In the genomic region with DNA sequence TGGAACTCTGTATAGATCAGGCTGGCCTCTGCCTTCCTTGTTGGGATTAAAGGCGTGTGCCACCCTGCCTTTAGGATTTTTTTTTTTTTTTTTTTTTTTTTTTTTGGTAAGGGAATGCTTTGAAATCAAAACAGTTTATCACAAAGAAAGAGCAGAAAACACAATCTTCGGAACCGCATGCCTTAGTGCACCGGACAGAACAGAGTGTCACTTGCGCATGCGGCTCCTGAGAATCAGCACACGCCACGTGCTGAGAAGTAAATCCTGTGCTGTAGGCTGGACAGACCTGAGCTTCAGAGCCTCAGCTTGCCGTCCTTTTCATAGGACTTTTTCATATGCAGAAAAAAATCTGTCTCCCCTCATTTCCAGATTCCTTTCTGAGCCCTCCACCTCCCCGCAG, we compare ENCODE assay signal across 9 mouse cellular contexts. TPM values are rescaled to one million over a fixed set of nuclear protein-coding genes. Genes with fewer than 3 reads are reported as not detected.
DNase-seq lines count a peak whose midpoint lies in the region; ATAC-seq and TF ChIP-seq lines count a peak whose summit lies in the region.
"Had no signal": no experiment of that assay in that cellular context is flagged by ENCODE, and none has a peak within 500 bp of the region (broad histone marks: within the 10 kb centered on the region; RNA-seq: fewer than 3 reads in every experiment).

No protein-coding gene starts in this region.

- no peak for DNase-seq in heart, postnatal 36 days
- no peak for DNase-seq in hindbrain, embryonic 10.5 days (ENCODE audit: low spot score)
- no peak for DNase-seq in midbrain, embryonic 10.5 days (ENCODE audit: low spot score)
- no peak for DNase-seq in frontal cortex, postnatal 10 days (ENCODE audit: low spot score in 2 of 2)
- DNase-seq in left cerebral cortex, adult 2 months (ENCODE audit: extremely low spot score in 1 of 2, low spot score in 2 of 2) = no peak
- DNase-seq in right cerebral cortex, postnatal 36 days (ENCODE audit: low spot score in 2 of 2) = no peak

- no peak for ATAC-seq in heart, embryonic 11.5 days (replicated peaks; ENCODE audit: insufficient number of reproducible peaks, low FRiP score, low TSS enrichment)

- intact Hi-C loops in heart, postnatal 36 days (cut with DNase I) = no loop called here
- intact Hi-C loops in left cerebral cortex, adult 2 months (cut with DNase I) = no loop called here

- peaks cover 26% of the 10 kb centered on the region for H3K4me1 ChIP-seq in heart, embryonic 11.5 days (ENCODE audit: control insufficient read depth, insufficient read depth, low read length)
- H3K4me1 ChIP-seq in ES-Bruce4 (ENCODE audit: control insufficient read depth, insufficient read depth, low read length) = peaks cover 8% of the 10 kb centered on the region
- peaks cover 41% of the 10 kb centered on the region for H3K4me1 ChIP-seq in hindbrain, embryonic 10.5 days (replicated peaks)
- H3K4me1 ChIP-seq in midbrain, embryonic 10.5 days = peaks cover 41% of the 10 kb centered on the region

- H3K27ac ChIP-seq in heart, embryonic 11.5 days (ENCODE audit: low read depth, low read length) = no peak overlapping the region
- H3K27ac ChIP-seq in ES-Bruce4 (ENCODE audit: insufficient read depth, low read length) = no peak overlapping the region
- H3K27ac ChIP-seq in hindbrain, embryonic 10.5 days = peak overlapping the region; percentile 69; the same call in 1 of the 2 replicates
- H3K27ac ChIP-seq in midbrain, embryonic 10.5 days (replicated peaks) = peak overlapping the region; percentile 79
- H3K27ac ChIP-seq in left cerebral cortex, adult 2 months = no peak overlapping the region
- H3K27ac ChIP-seq: liver, embryonic 15.5 days had no signal

- H3K36me3 ChIP-seq in heart, embryonic 11.5 days (ENCODE audit: control insufficient read depth, insufficient read depth, low read length) = no peaks in the 10 kb centered on the region
- H3K36me3 ChIP-seq in ES-Bruce4 (ENCODE audit: control insufficient read depth, insufficient read depth, low read length, poor library complexity, severe bottlenecking) = no peaks in the 10 kb centered on the region
- H3K36me3 ChIP-seq in hindbrain, embryonic 10.5 days = no peaks in the 10 kb centered on the region
- no peaks in the 10 kb centered on the region for H3K36me3 ChIP-seq in midbrain, embryonic 10.5 days
- H3K36me3 ChIP-seq: liver, embryonic 15.5 days had no signal

- TF ChIP-seq CTCF in ES-Bruce4 (IDR thresholded peaks at IDR 0.05; ENCODE audit: low read depth, low read length) = no peak
- TF ChIP-seq CTCF in left cerebral cortex, adult 2 months (IDR thresholded peaks at IDR 0.05) = no peak

- TF ChIP-seq POLR2A in ES-Bruce4 (IDR thresholded peaks at IDR 0.05; ENCODE audit: insufficient read depth, low read length) = no peak

- TF ChIP-seq EP300 in ES-Bruce4 (IDR thresholded peaks at IDR 0.05; ENCODE audit: insufficient read depth, low read depth, low read length) = no peak

- no peak overlapping the region for H3K9ac ChIP-seq in heart, embryonic 11.5 days (ENCODE audit: low read depth, low read length)
- peak overlapping the region; percentile 25 for H3K9ac ChIP-seq in ES-Bruce4 (ENCODE audit: low read depth, poor library complexity, severe bottlenecking)
- H3K9ac ChIP-seq: liver, embryonic 15.5 days had no signal

- WGBS in heart, embryonic 11.5 days (ENCODE audit: insufficient replicate concordance) = 72% methylated on average over 10 of the region's 10 CpGs
- 68% methylated on average over 10 of the region's 10 CpGs for WGBS in hindbrain, embryonic 10.5 days
- WGBS in midbrain, embryonic 10.5 days = 60% methylated on average over 10 of the region's 10 CpGs

- no peaks in the 10 kb centered on the region for H3K27me3 ChIP-seq in heart, embryonic 11.5 days (ENCODE audit: control insufficient read depth, insufficient read depth, low read length)
- H3K27me3 ChIP-seq in ES-Bruce4 (ENCODE audit: control insufficient read depth, insufficient read depth, low read length, poor library complexity, severe bottlenecking) = no peaks in the 10 kb centered on the region
- H3K27me3 ChIP-seq in hindbrain, embryonic 10.5 days (ENCODE audit: insufficient read depth, poor library complexity, severe bottlenecking) = no peaks in the 10 kb centered on the region
- no peaks in the 10 kb centered on the region; the same call in 1 of the 2 replicates for H3K27me3 ChIP-seq in midbrain, embryonic 10.5 days (ENCODE audit: low read depth, poor library complexity, severe bottlenecking)

- H3K4me3 ChIP-seq in heart, embryonic 11.5 days (ENCODE audit: low read depth, low read length) = no peak overlapping the region
- H3K4me3 ChIP-seq in ES-Bruce4 (ENCODE audit: low read depth, low read length) = no peak overlapping the region
- H3K4me3 ChIP-seq in hindbrain, embryonic 10.5 days = peak overlapping the region; percentile 38
- peak overlapping the region; percentile 39 for H3K4me3 ChIP-seq in midbrain, embryonic 10.5 days
- H3K4me3 ChIP-seq in left cerebral cortex, adult 2 months = no peak overlapping the region
- H3K4me3 ChIP-seq: liver, embryonic 15.5 days had no signal

- no peaks in the 10 kb centered on the region for H3K9me3 ChIP-seq in heart, embryonic 11.5 days (replicated peaks; ENCODE audit: control insufficient read depth, low read length)
- H3K9me3 ChIP-seq in ES-Bruce4 (replicated peaks; ENCODE audit: control insufficient read depth, insufficient read depth, low read length, poor library complexity, severe bottlenecking) = no peaks in the 10 kb centered on the region
- H3K9me3 ChIP-seq in hindbrain, embryonic 10.5 days = no peaks in the 10 kb centered on the region
- no peaks in the 10 kb centered on the region for H3K9me3 ChIP-seq in midbrain, embryonic 10.5 days (replicated peaks)
- H3K9me3 ChIP-seq: liver, embryonic 15.5 days had no signal

- peak overlapping the region; percentile 40; the same call in 1 of the 2 replicates for H3K4me2 ChIP-seq in heart, embryonic 11.5 days

RNA-seq across cellular contexts. Expression of a gene that starts 54.0 kb away (rescaled TPM):
- polyA plus RNA-seq in heart, embryonic 11.5 days (2014; fragmentation: Nextera tagmentation; extraction: Ambion mirVana) = 336 and 340 TPM in 2 replicates
- 100 to 1,000 TPM; 162 to 167 TPM for total RNA-seq in heart, postnatal 36 days (2021)
- polyA plus RNA-seq in ES-Bruce4 (2011; ENCODE audit: insufficient read depth, insufficient read length, low read depth, missing spikeins) = 308 and 323 TPM in 2 replicates
- 497 and 528 TPM in 2 replicates for polyA plus RNA-seq in hindbrain, embryonic 10.5 days (2016; fragmentation: Nextera tagmentation; extraction: Ambion mirVana)
- polyA plus RNA-seq in midbrain, embryonic 10.5 days (2016; fragmentation: Nextera tagmentation; extraction: Ambion mirVana) = 496 and 514 TPM in 2 replicates
- total RNA-seq in left cerebral cortex, adult 2 months (2021) = 100 to 1,000 TPM; 120 to 136 TPM

RNA-seq across cellular contexts. Expression of a gene that starts 54.4 kb away (rescaled TPM):
- polyA plus RNA-seq in heart, embryonic 11.5 days (2014; fragmentation: Nextera tagmentation; extraction: Ambion mirVana) = 42.6 and 52.2 TPM in 2 replicates
- total RNA-seq in heart, postnatal 36 days (2021) = 10 to 100 TPM; 32.8 to 65.3 TPM
- polyA plus RNA-seq in ES-Bruce4 (2011; ENCODE audit: insufficient read depth, insufficient read length, low read depth, missing spikeins) = 40.9 and 45.3 TPM in 2 replicates
- polyA plus RNA-seq in hindbrain, embryonic 10.5 days (2016; fragmentation: Nextera tagmentation; extraction: Ambion mirVana) = 33.8 and 37.1 TPM in 2 replicates
- polyA plus RNA-seq in midbrain, embryonic 10.5 days (2016; fragmentation: Nextera tagmentation; extraction: Ambion mirVana) = 39.0 and 43.8 TPM in 2 replicates
- 10 to 100 TPM; 33.3 to 53.1 TPM for total RNA-seq in left cerebral cortex, adult 2 months (2021)

Comparison
In these comparisons a context has a peak if more than half of its experiments do, and no peak if none do; other contexts are left out.
1. H3K27ac ChIP-seq: peak in hindbrain, embryonic 10.5 days (single experiment) and midbrain, embryonic 10.5 days (single experiment); none in heart, embryonic 11.5 days (single experiment), ES-Bruce4 (single experiment) and left cerebral cortex, adult 2 months (single experiment).
2. H3K4me3 ChIP-seq: peak in hindbrain, embryonic 10.5 days (single experiment) and midbrain, embryonic 10.5 days (single experiment); none in heart, embryonic 11.5 days (single experiment), ES-Bruce4 (single experiment) and left cerebral cortex, adult 2 months (single experiment).